Mouse (Mus musculus) thymus, postnatal 14 days (tissue): ENCODE measurements at regions not wholly inside any gene's neighbourhood (a gene's known extent, or its start where the extent isn't known, plus 50 kb on each side); places are given as distances from the start of the nearest gene placed in this dataset.
A peak's percentile ranks its signal among the peaks of the same experiment; 100 is the strongest.

Source experiments
- DNase-seq: peaks from one replicate; pipeline ENCODE4 v3.0.0; 2021

- DNase-seq: no peak
Observed at GRCm38 (mm10) chr15:21836110-21836509, 712.7 kb upstream of the Cdh18 start.

- DNase-seq: no peak
Observed at GRCm38 (mm10) chr15:21858540-21858939, 690.3 kb upstream of the Cdh18 start.

- peak; percentile 5 for DNase-seq
Observed at GRCm38 (mm10) chr15:21885181-21885580, 663.6 kb upstream of the Cdh18 start.
